Mouse (Mus musculus) testis, adult 2 months (tissue): Measurements from ENCODE around the gene Thra. TPM values are rescaled to one million over a fixed set of nuclear protein-coding genes. Genes with fewer than 3 reads are reported as not detected.

Source experiments
- H3K27ac ChIP-seq: fragments of 200-500 bp; 2 replicates; pipeline ENCODE4 v1.5.1; 2012; ENCODE audit warnings: low read depth, low read length; ENCODE audit not compliant: control insufficient read depth, insufficient read depth
- H3K27me3 ChIP-seq: fragments of 200-500 bp; 2 replicates; pipeline ENCODE4 v1.6.1; 2012; ENCODE audit warnings: mild to moderate bottlenecking, low read length, moderate library complexity; ENCODE audit not compliant: control insufficient read depth, insufficient read depth
- H3K36me3 ChIP-seq: fragments of 200-500 bp; 2 replicates; pipeline ENCODE4 v1.6.1; 2012; ENCODE audit warnings: mild to moderate bottlenecking, low read length; ENCODE audit not compliant: control insufficient read depth, insufficient read depth
- H3K4me1 ChIP-seq: fragments of 200-500 bp; 2 replicates; pipeline ENCODE4 v1.6.1; 2012; ENCODE audit warnings: low read length; ENCODE audit not compliant: control insufficient read depth, insufficient read depth
- H3K4me3 ChIP-seq: fragments of 200-500 bp; 2 replicates; pipeline ENCODE4 v1.5.1; 2012; ENCODE audit warnings: low read depth, mild to moderate bottlenecking, low read length, moderate library complexity, mixed read lengths; ENCODE audit not compliant: control insufficient read depth
- CTCF ChIP-seq: fragments of 200-500 bp; IDR thresholded peaks from 2 replicates; pipeline ENCODE4 v1.5.1; 2012; ENCODE audit warnings: low read depth, mild to moderate bottlenecking, inconsistent platforms, low read length, moderate library complexity; ENCODE audit not compliant: control insufficient read depth, insufficient read depth, insufficient replicate concordance
- POLR2A ChIP-seq: fragments of 200-500 bp; IDR thresholded peaks from 2 replicates; pipeline ENCODE4 v1.6.1; 2012; ENCODE audit warnings: low read depth, mild to moderate bottlenecking, inconsistent platforms, low read length, moderate library complexity; ENCODE audit not compliant: control insufficient read depth
- polyA plus RNA-seq: library from polyadenylated mRNA; depleted of rRNA; stranded (reverse); fragments of >200 nt; gene quantifications from 2 replicates; pipeline ENCODE4 v1.2.3, GENCODE M21; 2012

Thra gene
- polyA plus RNA-seq, 1 experiment, result 14.4 TPM

- H3K36me3 ChIP-seq, result no peaks in the 10 kb centered on the region
- no peak overlapping the region for H3K27ac ChIP-seq
- H3K4me3 ChIP-seq, result no peak overlapping the region
- no peak for TF ChIP-seq CTCF
- no peak for TF ChIP-seq POLR2A
- H3K27me3 ChIP-seq, result no peaks in the 10 kb centered on the region
- peaks cover 11% of the 10 kb centered on the region for H3K4me1 ChIP-seq
These were observed 12.2 kb downstream of the Thra start for GRCm38 (mm10) chr11:98752562-98753140.

DNA sequence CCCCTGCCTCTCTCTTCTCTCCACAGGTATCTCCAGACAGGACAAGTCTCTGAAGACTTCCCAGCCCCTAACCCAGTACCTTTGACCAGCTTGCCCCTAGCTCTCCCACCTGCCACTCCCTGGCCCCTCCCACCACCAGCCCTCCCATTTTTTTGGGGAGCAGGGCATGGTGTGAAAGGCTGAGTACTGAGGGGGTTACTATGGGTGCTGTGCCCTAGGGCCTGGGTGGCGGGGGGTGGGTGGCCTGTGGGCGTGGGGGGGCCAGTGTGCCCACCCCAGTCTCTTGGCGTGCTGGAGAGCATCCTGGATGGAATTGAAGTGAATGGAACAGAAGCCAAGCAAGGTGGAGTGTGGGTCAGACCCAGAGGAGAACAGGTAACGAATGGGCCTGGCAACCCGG lies 12.8 kb downstream of the Thra start:
- Histone ChIP-seq H3K4me3 (no peak overlapping the region), H3K27me3 (no peaks in the 10 kb centered on the region), H3K27ac (no peak overlapping the region), H3K4me1 (peaks cover 8% of the 10 kb centered on the region), H3K36me3 (no peaks in the 10 kb centered on the region)
- TF ChIP-seq CTCF, result no peak
- TF ChIP-seq POLR2A, result no peak

DNA sequence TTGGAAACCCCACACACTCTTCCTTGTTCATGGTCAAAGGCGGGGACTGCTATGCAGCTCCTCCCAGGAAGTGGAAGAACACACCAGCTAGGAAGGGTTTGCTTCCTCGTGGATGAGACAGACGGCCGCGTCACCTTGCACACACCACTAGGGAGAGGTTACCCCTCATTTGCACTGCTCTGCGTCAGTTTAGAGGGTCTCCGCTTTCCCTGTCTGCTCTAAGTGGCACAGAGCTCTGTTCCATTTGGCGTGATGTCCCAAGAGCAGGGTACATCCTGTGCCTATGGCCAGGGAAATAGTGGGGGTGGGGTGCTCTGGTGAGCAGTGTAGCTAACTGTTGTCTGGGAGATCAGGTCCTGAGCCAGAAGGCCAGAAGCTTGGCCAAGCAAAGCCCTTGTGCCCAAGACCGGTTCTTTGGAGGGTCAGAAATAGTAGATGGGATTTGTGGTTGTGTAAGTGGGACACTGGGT lies 13.7 kb downstream of the Thra start:
- peaks cover 4% of the 10 kb centered on the region for H3K4me1 ChIP-seq
- no peak overlapping the region for H3K27ac ChIP-seq
- H3K36me3 ChIP-seq, result no peaks in the 10 kb centered on the region
- H3K4me3 ChIP-seq, result no peak overlapping the region
- no peaks in the 10 kb centered on the region for H3K27me3 ChIP-seq
- TF ChIP-seq POLR2A, result no peak
- no peak for TF ChIP-seq CTCF

GRCm38 (mm10) chr11:98754621-98755181 lies 14.3 kb downstream of the Thra start:
- no peak overlapping the region for H3K27ac ChIP-seq
- no peak overlapping the region for H3K4me3 ChIP-seq
- TF ChIP-seq POLR2A (no peak), CTCF (peak; percentile 91)
- H3K36me3 ChIP-seq, result no peaks in the 10 kb centered on the region
- no peaks in the 10 kb centered on the region for H3K27me3 ChIP-seq
- H3K4me1 ChIP-seq, result peaks cover 4% of the 10 kb centered on the region

GRCm38 (mm10) chr11:98755726-98756380 lies 15.4 kb downstream of the Thra start:
- Histone ChIP-seq H3K4me1 (peaks cover 2% of the 10 kb centered on the region; the same call in 1 of the 2 replicates), H3K27ac (no peak overlapping the region), H3K27me3 (no peaks in the 10 kb centered on the region)

DNA sequence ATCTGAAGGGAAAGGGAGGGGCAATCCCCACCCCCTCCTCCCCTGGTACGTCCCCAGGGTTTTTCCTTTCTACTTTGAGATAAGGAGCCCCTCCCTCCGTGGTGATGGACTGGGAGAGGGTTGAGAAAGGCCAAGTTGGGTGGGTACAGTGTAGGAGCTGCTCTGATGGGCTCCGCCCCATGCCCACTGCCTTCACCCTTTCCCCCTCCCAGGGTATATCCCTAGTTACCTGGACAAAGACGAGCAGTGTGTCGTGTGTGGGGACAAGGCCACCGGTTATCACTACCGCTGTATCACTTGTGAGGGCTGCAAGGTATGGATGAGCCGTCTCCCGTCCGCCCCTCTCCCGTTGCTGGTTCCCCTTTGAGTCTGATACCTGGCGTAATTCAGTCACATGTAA lies 16.3 kb downstream of the Thra start:
- no peak for TF ChIP-seq POLR2A
- Histone ChIP-seq H3K27me3 (no peaks in the 10 kb centered on the region), H3K4me3 (no peak overlapping the region), H3K27ac (no peak overlapping the region), H3K36me3 (no peaks in the 10 kb centered on the region), H3K4me1 (peaks cover under 1% of the 10 kb centered on the region; the same call in 1 of the 2 replicates)

More at GRCm38 (mm10) chr11:98755726-98756380, 15.4 kb downstream of the Thra start:
- no peak for TF ChIP-seq CTCF
- no peak for TF ChIP-seq POLR2A
- H3K4me3 ChIP-seq, result no peak overlapping the region
- H3K36me3 ChIP-seq, result no peaks in the 10 kb centered on the region

DNA sequence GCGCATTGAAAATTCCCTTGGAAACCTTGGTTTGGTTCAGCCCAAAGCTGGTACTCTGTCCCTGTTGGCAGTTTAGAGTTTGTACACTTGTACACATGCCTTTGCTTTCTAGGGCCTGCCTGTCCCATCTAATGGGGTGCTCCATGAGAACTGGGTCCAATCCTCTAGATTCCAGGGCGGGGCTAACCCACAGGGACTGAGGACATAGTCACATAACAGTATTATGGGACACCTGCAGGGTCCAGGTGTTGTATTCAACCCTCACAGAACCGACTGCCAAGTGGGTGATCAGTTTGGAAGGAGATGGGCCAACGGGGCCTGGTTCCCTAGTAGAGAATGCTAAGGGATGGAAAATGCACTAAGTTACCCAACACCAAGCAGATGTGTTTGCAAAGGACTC lies 21.5 kb downstream of the Thra start:
- no peak overlapping the region for H3K4me3 ChIP-seq
- H3K27ac ChIP-seq, result no peak overlapping the region
- TF ChIP-seq CTCF, result no peak
- TF ChIP-seq POLR2A, result no peak
- H3K4me1 ChIP-seq, result no peaks in the 10 kb centered on the region; the same call in 1 of the 2 replicates
- H3K27me3 ChIP-seq, result no peaks in the 10 kb centered on the region
- H3K36me3 ChIP-seq, result no peaks in the 10 kb centered on the region

DNA sequence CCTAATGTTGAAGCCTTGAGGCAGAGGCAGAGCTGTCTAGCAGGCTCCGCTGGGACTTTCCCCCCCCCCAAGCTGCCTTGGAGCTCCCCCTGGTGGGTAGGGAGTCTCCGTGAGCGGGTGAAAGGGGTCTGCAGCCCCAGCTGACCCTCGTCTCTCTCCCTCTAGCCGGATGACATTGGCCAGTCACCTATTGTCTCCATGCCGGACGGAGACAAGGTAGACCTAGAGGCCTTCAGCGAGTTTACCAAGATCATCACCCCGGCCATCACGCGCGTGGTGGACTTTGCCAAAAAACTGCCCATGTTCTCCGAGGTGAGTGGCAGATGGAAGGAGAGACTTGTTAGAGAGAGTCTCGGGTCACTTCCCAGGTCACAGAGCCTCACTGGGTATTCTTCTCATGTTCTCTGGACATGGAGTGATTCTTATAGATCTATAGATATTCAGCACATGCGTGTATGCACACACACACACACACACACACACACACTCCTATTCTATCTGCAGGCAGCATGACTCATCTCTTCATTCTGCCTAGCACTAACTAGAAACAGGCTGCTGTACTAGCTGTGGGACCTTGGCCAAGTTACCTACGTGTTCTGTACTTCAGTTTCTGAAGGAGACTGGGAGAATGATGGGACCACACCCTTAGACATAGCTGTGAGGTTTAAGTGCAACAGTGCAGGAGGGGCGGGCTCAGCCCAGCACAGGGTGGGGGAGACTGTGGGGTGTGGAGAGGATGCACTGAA lies 22.5 kb downstream of the Thra start:
- Histone ChIP-seq H3K4me3 (no peak overlapping the region), H3K36me3 (no peaks in the 10 kb centered on the region), H3K27ac (no peak overlapping the region), H3K4me1 (peaks cover 4% of the 10 kb centered on the region), H3K27me3 (no peaks in the 10 kb centered on the region)
- TF ChIP-seq POLR2A (no peak), CTCF (no peak; the same call in 1 of the 2 replicates)
